Mouse (Mus musculus) heart, embryonic 14.5 days (tissue): ENCODE measurements at regions not wholly inside any gene's neighbourhood (a gene's known extent, or its start where the extent isn't known, plus 50 kb on each side); places are given as distances from the start of the nearest gene placed in this dataset.
"Not testable (repeated sequence)": the region's sequence is repeated elsewhere in the genome, so short reads cannot be mapped to it uniquely, and the experiment has no call there.

Experiments
- ATAC-seq: fragments of 200-750 bp; cut with Nextera tagmentation; 2 replicates; pipeline ENCODE4 v1.8.0; 2017; ENCODE audit warnings: low read depth, moderate TSS enrichment; ENCODE audit not compliant: insufficient number of reproducible peaks, insufficient read depth, low FRiP score
- H3K27ac ChIP-seq, 2 experiments: fragments of 200-500 bp in 1 of 2; fragments of 300-500 bp in 1 of 2; sonication (generic) in 1 of 2; replicated peaks in 1 of 2; 2 replicates each; pipeline ENCODE4 v1.5.1; 2012 to 2014; ENCODE audit warnings: low read depth in 2 of 2, low read length in 2 of 2, control low read depth in 1 of 2, mild to moderate bottlenecking in 1 of 2, mixed read lengths in 1 of 2; ENCODE audit not compliant: control insufficient read depth in 1 of 2, insufficient read depth in 1 of 2
- H3K27me3 ChIP-seq: fragments of 300-500 bp; sonication (generic); 2 replicates; pipeline ENCODE4 v1.6.1; 2014; ENCODE audit warnings: mild to moderate bottlenecking, low read length, control low read depth; ENCODE audit not compliant: control insufficient read depth, insufficient read depth
- H3K36me3 ChIP-seq: fragments of 300-500 bp; sonication (generic); 2 replicates; pipeline ENCODE4 v1.6.1; 2014; ENCODE audit warnings: mild to moderate bottlenecking, control low read depth, low read length, mixed read lengths; ENCODE audit not compliant: control insufficient read depth, insufficient read depth
- H3K4me1 ChIP-seq, 2 experiments: fragments of 200-500 bp in 1 of 2; fragments of 300-500 bp in 1 of 2; sonication (generic) in 1 of 2; 2 replicates each; pipeline ENCODE4 v1.6.1; 2012 to 2014; ENCODE audit warnings: low read length in 2 of 2, control low read depth in 1 of 2, mixed read lengths in 1 of 2; ENCODE audit not compliant: control insufficient read depth in 2 of 2, insufficient read depth in 2 of 2
- H3K4me2 ChIP-seq: fragments of 300-500 bp; sonication (generic); 2 replicates; pipeline ENCODE4 v1.6.1; 2014; ENCODE audit warnings: mild to moderate bottlenecking, low read length
- H3K4me3 ChIP-seq, 2 experiments: fragments of 200-500 bp in 1 of 2; fragments of 300-500 bp in 1 of 2; sonication (generic) in 1 of 2; 2 replicates each; pipeline ENCODE4 v1.5.1; 2012 to 2014; ENCODE audit warnings: low read length in 2 of 2, mild to moderate bottlenecking in 2 of 2, control low read depth in 1 of 2, low read depth in 1 of 2, moderate library complexity in 1 of 2; ENCODE audit not compliant: control insufficient read depth in 1 of 2, insufficient read depth in 1 of 2
- H3K9ac ChIP-seq: fragments of 300-500 bp; sonication (generic); 2 replicates; pipeline ENCODE4 v1.6.1; 2014; ENCODE audit warnings: mild to moderate bottlenecking, low read length
- H3K9me3 ChIP-seq: fragments of 300-500 bp; sonication (generic); 2 replicates; pipeline ENCODE4 v1.6.1; 2016; ENCODE audit warnings: low read length, control low read depth; ENCODE audit not compliant: control insufficient read depth
- WGBS: fragments of 180-500 bp; shearing (Covaris S2); extraction: QIAGEN DNeasy Blood & Tissue Kit; methylation state at CpG from one replicate; pipeline ENCODE4 v1.1.7; 2014; 5-methylcytosine and 5-hydroxymethylcytosine counted together

DNA sequence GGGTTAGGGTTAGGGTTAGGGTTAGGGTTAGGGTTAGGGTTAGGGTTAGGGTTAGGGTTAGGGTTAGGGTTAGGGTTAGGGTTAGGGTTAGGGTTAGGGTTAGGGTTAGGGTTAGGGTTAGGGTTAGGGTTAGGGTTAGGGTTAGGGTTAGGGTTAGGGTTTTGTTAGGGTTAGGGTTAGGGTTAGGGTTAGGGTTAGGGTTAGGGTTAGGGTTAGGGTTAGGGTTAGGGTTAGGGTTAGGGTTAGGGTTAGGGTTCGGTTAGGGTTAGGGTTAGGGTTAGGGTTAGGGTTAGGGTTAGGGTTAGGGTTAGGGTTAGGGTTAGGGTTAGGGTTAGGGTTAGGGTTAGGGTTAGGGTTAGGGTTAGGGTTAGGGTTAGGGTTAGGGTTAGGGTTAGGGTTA, 124.7 kb upstream of the Fgf14 start:
- not testable (repeated sequence) for H3K4me3 ChIP-seq, H3K9ac ChIP-seq, H3K27ac ChIP-seq, H3K4me1 ChIP-seq, H3K36me3 ChIP-seq, H3K9me3 ChIP-seq, H3K27me3 ChIP-seq, ATAC-seq, H3K4me2 ChIP-seq
- WGBS: 0% methylated on average over 1 of the region's 1 CpGs

DNA sequence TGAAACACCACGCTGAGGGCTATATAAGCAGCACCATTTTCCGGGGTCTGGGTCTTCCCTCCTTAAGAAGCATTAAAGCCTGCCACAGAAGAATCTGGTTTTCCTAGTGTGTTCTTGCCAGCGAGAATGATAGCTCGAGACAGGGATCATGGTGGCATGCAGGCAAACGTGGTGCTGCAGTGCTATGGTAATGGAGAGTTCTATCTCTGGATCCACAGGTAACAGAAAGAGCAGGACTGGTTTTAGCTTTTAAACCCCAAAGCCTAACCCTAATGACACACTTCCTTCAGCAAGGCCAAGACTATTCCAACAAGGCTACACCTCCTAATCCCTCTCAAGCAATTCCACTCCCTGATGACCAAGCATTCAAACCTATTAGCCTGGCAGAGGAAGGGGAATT, 123.5 kb upstream of the Fgf14 start:
- no peaks in the 10 kb centered on the region for H3K36me3 ChIP-seq
- WGBS: 84% methylated on average over 5 of the region's 5 CpGs
- H3K27me3 ChIP-seq: no peaks in the 10 kb centered on the region
- no peak overlapping the region for H3K4me2 ChIP-seq
- H3K27ac ChIP-seq: no peak overlapping the region
- H3K9ac ChIP-seq: no peak overlapping the region
- no peak overlapping the region for H3K4me3 ChIP-seq
- no peaks in the 10 kb centered on the region for H3K4me1 ChIP-seq
- H3K9me3 ChIP-seq: 0 out of 2 replicates have a peak, but pooled peaks cover 4% of the 10 kb centered on the region
- ATAC-seq: no peak

DNA sequence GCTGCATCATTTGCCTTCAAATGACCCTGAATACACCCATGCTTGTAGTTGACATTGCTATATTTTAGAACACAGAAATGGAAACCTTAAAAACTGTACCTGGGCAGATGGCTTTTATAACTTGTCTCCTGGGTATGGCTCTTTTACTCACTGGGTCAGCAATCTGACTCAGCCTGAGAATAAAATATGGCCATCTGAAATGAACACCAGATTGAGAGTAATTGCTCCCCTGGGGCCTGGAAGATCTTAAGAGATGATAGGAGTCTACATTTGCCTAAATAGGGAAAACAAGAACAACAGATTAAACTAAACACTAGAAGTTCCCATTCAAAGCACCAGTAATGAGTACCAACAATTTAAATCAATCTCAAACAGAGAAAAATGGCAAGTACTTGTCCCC, 98.5 kb upstream of the Fgf14 start:
- no peak overlapping the region for H3K4me3 ChIP-seq
- no peak overlapping the region for H3K4me2 ChIP-seq
- H3K9me3 ChIP-seq: no peaks in the 10 kb centered on the region
- H3K4me1 ChIP-seq: no peaks in the 10 kb centered on the region
- H3K27me3 ChIP-seq: no peaks in the 10 kb centered on the region
- H3K36me3 ChIP-seq: no peaks in the 10 kb centered on the region
- ATAC-seq: no peak
- no peak overlapping the region for H3K9ac ChIP-seq
- H3K27ac ChIP-seq: no peak overlapping the region

DNA sequence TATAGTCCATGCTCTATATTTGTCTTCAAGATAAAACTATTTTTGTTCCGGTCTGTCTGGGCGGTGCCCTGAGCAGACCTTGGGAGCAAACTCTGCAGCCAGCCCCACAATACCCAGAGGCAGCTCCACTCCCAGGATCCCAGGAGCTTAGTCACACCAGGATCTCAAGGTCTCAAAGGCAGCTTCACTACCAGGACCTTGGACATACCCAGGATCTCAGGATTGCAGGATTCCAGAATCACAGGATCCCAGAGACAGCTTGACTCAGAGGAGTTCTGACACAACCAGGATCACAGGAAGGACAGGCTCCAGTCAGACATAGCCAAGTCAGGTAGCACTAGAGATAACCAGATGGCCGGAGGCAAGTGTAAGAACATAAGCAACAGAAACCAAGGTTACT, 91.1 kb upstream of the Fgf14 start:
- H3K9me3 ChIP-seq: no peaks in the 10 kb centered on the region
- no peak overlapping the region for H3K9ac ChIP-seq
- H3K27me3 ChIP-seq: no peaks in the 10 kb centered on the region
- no peaks in the 10 kb centered on the region for H3K4me1 ChIP-seq
- 45% methylated on average over 3 of the region's 3 CpGs for WGBS
- no peak for ATAC-seq
- H3K36me3 ChIP-seq: no peaks in the 10 kb centered on the region
- H3K4me2 ChIP-seq: no peak overlapping the region
- no peak overlapping the region for H3K27ac ChIP-seq
- H3K4me3 ChIP-seq: no peak overlapping the region

DNA sequence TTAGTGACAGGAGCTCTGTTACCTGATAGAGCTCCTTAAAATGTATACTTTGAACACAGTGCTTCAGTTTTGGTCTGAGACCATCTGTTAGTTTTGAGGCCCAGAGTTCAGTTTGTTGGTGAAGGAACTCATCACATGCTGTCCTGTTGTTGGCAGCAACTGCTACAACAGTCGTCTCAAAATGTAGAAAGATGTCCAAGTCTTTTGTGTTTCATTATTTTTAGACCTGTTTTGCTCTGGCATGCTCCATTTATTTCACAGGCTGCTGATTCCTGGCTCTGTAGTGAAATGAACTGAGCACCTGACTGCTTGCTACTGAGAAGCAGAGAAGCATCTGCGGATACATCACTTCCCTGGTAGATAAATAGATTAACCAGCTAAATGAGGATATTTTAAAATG, 90.3 kb upstream of the Fgf14 start:
- no peaks in the 10 kb centered on the region for H3K9me3 ChIP-seq
- H3K27me3 ChIP-seq: no peaks in the 10 kb centered on the region
- no peak for ATAC-seq
- no peak overlapping the region for H3K4me2 ChIP-seq
- WGBS: 57% methylated on average over 2 of the region's 2 CpGs
- no peaks in the 10 kb centered on the region for H3K4me1 ChIP-seq
- H3K36me3 ChIP-seq: no peaks in the 10 kb centered on the region
- no peak overlapping the region for H3K9ac ChIP-seq
- H3K27ac ChIP-seq: no peak overlapping the region
- H3K4me3 ChIP-seq: no peak overlapping the region

DNA sequence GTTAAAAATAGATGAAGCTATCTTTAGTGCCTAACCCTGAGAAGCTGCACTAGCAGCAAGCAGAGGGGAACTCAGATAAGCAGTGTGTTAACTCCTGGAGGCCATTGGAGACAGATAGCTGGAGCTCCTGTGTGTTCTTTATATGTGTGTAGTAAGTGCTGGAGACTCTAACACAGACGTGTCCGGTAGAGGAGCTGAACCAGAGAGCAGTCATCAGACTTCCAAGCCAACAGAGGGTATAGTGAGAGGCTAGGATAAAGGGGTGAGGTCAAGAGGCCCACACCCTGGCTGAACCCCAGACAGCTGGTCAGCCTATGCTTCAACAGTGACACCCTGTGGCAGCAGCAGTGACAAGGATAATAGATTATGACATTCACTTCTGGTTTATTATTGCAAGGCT, 65.6 kb upstream of the Fgf14 start:
- Histone ChIP-seq H3K9ac (no peak overlapping the region), H3K4me2 (0 out of 2 replicates have a peak overlapping the region, but pooled peaks have one; percentile 1), H3K36me3 (no peaks in the 10 kb centered on the region), H3K4me3 (no peak overlapping the region), H3K4me1 (peaks cover 0 to 3% of the 10 kb centered on the region in 2 experiments; a peak in 2 of 4 replicates), H3K27me3 (no peaks in the 10 kb centered on the region), H3K9me3 (no peaks in the 10 kb centered on the region), H3K27ac (peak overlapping the region; percentile 61 to 69)
- WGBS: 6% methylated on average over 2 of the region's 2 CpGs
- peak; percentile 86; the same call in 1 of the 2 replicates for ATAC-seq
